Mouse (Mus musculus) lung, adult 2 months (tissue): ENCODE results near the gene Orai1.

Experiments used
- CTCF ChIP-seq: fragments of 200-500 bp; IDR thresholded peaks from 2 replicates; pipeline ENCODE4 v1.5.1; 2011; ENCODE audit warnings: mild to moderate bottlenecking, low read length, control low read depth; ENCODE audit not compliant: insufficient read depth
- POLR2A ChIP-seq: fragments of 200-500 bp; IDR thresholded peaks from 2 replicates; pipeline ENCODE4 v1.6.1; 2011; ENCODE audit warnings: low read depth, mild to moderate bottlenecking, control low read depth, low read length, borderline replicate concordance; ENCODE audit errors: extremely low read depth

DNA sequence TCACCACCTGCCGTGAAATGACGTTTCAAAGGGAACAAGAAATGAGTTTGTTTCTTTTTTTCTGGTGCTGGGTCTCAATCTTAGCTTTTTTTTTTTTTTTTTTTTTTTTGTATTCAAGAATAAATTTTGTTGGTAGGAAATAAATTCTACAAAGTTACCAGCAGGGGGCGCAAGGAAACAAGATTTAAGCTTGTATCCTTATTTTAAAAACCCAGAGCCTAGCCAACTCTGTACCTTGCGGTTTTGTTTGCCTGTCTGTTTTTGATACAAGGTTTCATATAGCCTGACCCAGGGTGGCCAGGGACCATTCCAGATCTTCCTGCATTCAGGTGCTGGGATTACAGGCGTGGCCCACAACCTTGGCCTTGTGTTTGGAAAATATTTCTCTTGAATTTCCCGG lies 49.3 kb downstream of the Orai1 start:
- TF ChIP-seq CTCF (peak; percentile 19; the same call in 1 of the 2 replicates), POLR2A (no peak)
